Mouse (Mus musculus): ENCODE data around the gene Ccdc126. TPM values are rescaled to one million over a fixed set of nuclear protein-coding genes. Genes with fewer than 3 reads are reported as not detected.

Ccdc126 gene
- total and polyA plus RNA-seq, 3 experiments: 2.3 to 6.1 (median 2.8) TPM

DNA sequence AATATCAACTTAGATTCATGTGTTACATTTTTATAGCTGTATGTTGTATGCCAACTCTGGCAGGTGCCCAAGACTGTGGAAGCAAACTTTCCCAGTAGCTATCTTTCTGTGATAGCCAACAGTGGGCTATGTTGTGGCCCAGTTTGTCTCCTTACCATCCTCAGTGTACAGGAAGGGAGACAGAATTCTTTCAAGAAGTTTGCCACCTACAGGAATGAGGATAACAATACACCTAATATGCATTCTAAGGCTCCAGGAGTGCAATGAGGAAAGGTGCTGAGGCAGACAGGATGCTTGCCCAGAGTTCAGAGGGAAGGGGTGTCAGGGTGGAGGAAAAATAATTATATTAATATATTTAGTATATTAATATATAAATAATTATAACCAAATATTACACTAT lies 41.3 kb downstream of the Ccdc126 start:
- dilution Hi-C loops (cut with MboI; ENCODE audit: extremely low pct_ligation_motif_present, extremely low pct_unique_long_range_greater_than_20kb, low sequenced_read_pairs) (no loop called here), in situ Hi-C loops (cut with MboI; ENCODE audit: low pct_ligation_motif_present, low pct_unique_long_range_greater_than_20kb, low sequenced_read_pairs) (no loop called here)
- Histone ChIP-seq H3K79me2 (replicated peaks; ENCODE audit: control insufficient read depth, extremely low read depth, insufficient read depth, poor library complexity, severe bottlenecking) (no peaks in the 10 kb centered on the region), H3K9me3 (replicated peaks; ENCODE audit: low read length) (no peaks in the 10 kb centered on the region), H3K9ac (ENCODE audit: insufficient read depth, low read depth) (no peak overlapping the region), H3K4me2 (ENCODE audit: insufficient read depth, low read depth, poor library complexity, severe bottlenecking) (no peak overlapping the region), H3K4me1 (ENCODE audit: control insufficient read depth in 1 of 2, insufficient read depth in 2 of 2) (no peaks in the 10 kb centered on the region), H3K27me3 (replicated peaks) (no peaks in the 10 kb centered on the region), H3K36me3 (replicated peaks in 1 of 2; ENCODE audit: control insufficient read depth in 1 of 2, insufficient read depth in 1 of 2, low read length in 1 of 2) (no peaks in the 10 kb centered on the region), H3K4me3 (replicated peaks in 1 of 3; ENCODE audit: low read depth in 2 of 3, low read length in 2 of 3, poor library complexity in 1 of 3) (no peak overlapping the region), H3K27ac (ENCODE audit: insufficient read depth, low read depth) (no peak overlapping the region)
- peak; percentile 17 for DNase-seq (ENCODE audit: extremely low read depth)
- TF ChIP-seq CTCF (conservative IDR thresholded peaks at IDR 0.05 in 1 of 2, IDR thresholded peaks at IDR 0.05 in 1 of 2; ENCODE audit: low read depth in 2 of 2, low read length in 2 of 2) (peak in 1 of 2 experiments; percentile 61; a peak in 2 of 4 replicates), ELF1 (IDR thresholded peaks at IDR 0.05; ENCODE audit: low read depth, low read length) (no peak), RAD21 (IDR thresholded peaks at IDR 0.05; ENCODE audit: low read depth, low read length) (peak; percentile 38), SMC3 (IDR thresholded peaks at IDR 0.05; ENCODE audit: low read depth, low read length) (peak; percentile 45), USF1 (IDR thresholded peaks at IDR 0.05; ENCODE audit: low read depth, low read length) (no peak)

GRCm38 (mm10) chr6:49367159-49368054 lies 48.3 kb downstream of the Ccdc126 start, which contains the start of gene Fam221a:
Gene Fam221a (plus strand): TSS chr6:49367739.
- peak within 1 kb of the TSS in 1 of 3 experiments; percentile 9 for H3K4me3 ChIP-seq (replicated peaks in 1 of 3; ENCODE audit: low read depth in 2 of 3, low read length in 2 of 3, poor library complexity in 1 of 3)
- peak within 1 kb of the TSS; percentile 47 for H3K4me2 ChIP-seq (ENCODE audit: insufficient read depth, low read depth, poor library complexity, severe bottlenecking)
- H3K4me1 ChIP-seq (ENCODE audit: control insufficient read depth in 1 of 2, insufficient read depth in 2 of 2): no peaks in the 10 kb centered on the region
- no peaks in the 10 kb centered on the region for H3K79me2 ChIP-seq (replicated peaks; ENCODE audit: control insufficient read depth, extremely low read depth, insufficient read depth, poor library complexity, severe bottlenecking)
- in situ Hi-C loops (cut with MboI; ENCODE audit: low pct_ligation_motif_present, low pct_unique_long_range_greater_than_20kb, low sequenced_read_pairs): no loop called here
- no peak within 1 kb of the TSS for H3K9ac ChIP-seq (ENCODE audit: insufficient read depth, low read depth)
- TF ChIP-seq MEF2A (IDR thresholded peaks at IDR 0.05; ENCODE audit: borderline replicate concordance, low read depth, low read length) (no peak), NRF1 (IDR thresholded peaks at IDR 0.05; ENCODE audit: low read depth, low read length) (peak; percentile 38), MAX (IDR thresholded peaks at IDR 0.05; ENCODE audit: low read length) (0 out of 2 replicates have a peak, but pooled peaks have one; percentile 37)
- DNase-seq (ENCODE audit: extremely low read depth): peak; percentile 29
- no peaks in the 10 kb centered on the region for H3K27me3 ChIP-seq (replicated peaks)
- dilution Hi-C loops (cut with MboI; ENCODE audit: extremely low pct_ligation_motif_present, extremely low pct_unique_long_range_greater_than_20kb, low sequenced_read_pairs): no loop called here
- H3K27ac ChIP-seq (ENCODE audit: insufficient read depth, low read depth): no peak within 1 kb of the TSS
- H3K9me3 ChIP-seq (replicated peaks; ENCODE audit: low read length): no peaks in the 10 kb centered on the region
- no peaks in the 10 kb centered on the region for H3K36me3 ChIP-seq (replicated peaks in 1 of 2; ENCODE audit: control insufficient read depth in 1 of 2, insufficient read depth in 1 of 2, low read length in 1 of 2)

GRCm38 (mm10) chr6:49368212-49368611 lies 49.1 kb downstream of the Ccdc126 start:
- no peaks in the 10 kb centered on the region for H3K36me3 ChIP-seq (replicated peaks in 1 of 2; ENCODE audit: control insufficient read depth in 1 of 2, insufficient read depth in 1 of 2, low read length in 1 of 2)
- H3K27ac ChIP-seq (ENCODE audit: insufficient read depth, low read depth): no peak overlapping the region
- DNase-seq (ENCODE audit: extremely low read depth): no peak
- H3K4me2 ChIP-seq (ENCODE audit: insufficient read depth, low read depth, poor library complexity, severe bottlenecking): no peak overlapping the region
- no peak overlapping the region for H3K9ac ChIP-seq (ENCODE audit: insufficient read depth, low read depth)
- no peaks in the 10 kb centered on the region for H3K9me3 ChIP-seq (replicated peaks; ENCODE audit: low read length)
- H3K4me1 ChIP-seq (ENCODE audit: control insufficient read depth in 1 of 2, insufficient read depth in 2 of 2): no peaks in the 10 kb centered on the region
- dilution Hi-C loops (cut with MboI; ENCODE audit: extremely low pct_ligation_motif_present, extremely low pct_unique_long_range_greater_than_20kb, low sequenced_read_pairs) (no loop called here), in situ Hi-C loops (cut with MboI; ENCODE audit: low pct_ligation_motif_present, low pct_unique_long_range_greater_than_20kb, low sequenced_read_pairs) (no loop called here)
- H3K27me3 ChIP-seq (replicated peaks): no peaks in the 10 kb centered on the region
- no peaks in the 10 kb centered on the region for H3K79me2 ChIP-seq (replicated peaks; ENCODE audit: control insufficient read depth, extremely low read depth, insufficient read depth, poor library complexity, severe bottlenecking)
- no peak overlapping the region for H3K4me3 ChIP-seq (replicated peaks in 1 of 3; ENCODE audit: low read depth in 2 of 3, low read length in 2 of 3, poor library complexity in 1 of 3)
- TF ChIP-seq UBTF (IDR thresholded peaks at IDR 0.05; ENCODE audit: low read depth, low read length): no peak
- TF ChIP-seq IRF4 (IDR thresholded peaks at IDR 0.05; ENCODE audit: low read depth, low read length): no peak
- TF ChIP-seq USF1 (IDR thresholded peaks at IDR 0.05; ENCODE audit: low read depth, low read length): no peak
- no peak for TF ChIP-seq RAD21 (IDR thresholded peaks at IDR 0.05; ENCODE audit: low read depth, low read length)

All from CH12.LX (cell line).